Mouse (Mus musculus) midbrain, embryonic 14.5 days (tissue): ENCODE data around the gene Tuba3b. TPM values are rescaled to one million over a fixed set of nuclear protein-coding genes. Genes with fewer than 3 reads are reported as not detected.

Experiments
- ATAC-seq: fragments of 200-750 bp; cut with Nextera tagmentation; 2 replicates; pipeline ENCODE4 v1.8.0; 2017; ENCODE audit warnings: moderate number of reproducible peaks, moderate library complexity; ENCODE audit not compliant: low FRiP score, low TSS enrichment
- DNase-seq: peaks from one replicate; pipeline ENCODE4 v3.0.0-alpha.2; 2015
- H3K27ac ChIP-seq: fragments of 300-500 bp; sonication (generic); replicated peaks from 2 replicates; pipeline ENCODE4 v1.5.1; 2014; ENCODE audit warnings: mild to moderate bottlenecking, low read depth, low read length, moderate library complexity
- H3K27me3 ChIP-seq: fragments of 300-500 bp; sonication (generic); 2 replicates; pipeline ENCODE4 v1.6.1; 2014; ENCODE audit warnings: low read length, control low read depth, mixed read lengths; ENCODE audit not compliant: control insufficient read depth, insufficient read depth
- H3K36me3 ChIP-seq: fragments of 300-500 bp; sonication (generic); 2 replicates; pipeline ENCODE4 v1.6.1; 2014; ENCODE audit warnings: low read length, control low read depth; ENCODE audit not compliant: control insufficient read depth, insufficient read depth
- H3K4me1 ChIP-seq: fragments of 300-500 bp; sonication (generic); 2 replicates; pipeline ENCODE4 v1.6.1; 2014; ENCODE audit warnings: mild to moderate bottlenecking, antibody characterized with exemption, low read length, control low read depth; ENCODE audit not compliant: control insufficient read depth, insufficient read depth
- H3K4me2 ChIP-seq: fragments of 300-500 bp; sonication (generic); 2 replicates; pipeline ENCODE4 v1.6.1; 2014; ENCODE audit warnings: mild to moderate bottlenecking, low read length, moderate library complexity
- H3K4me3 ChIP-seq: fragments of 300-500 bp; sonication (generic); replicated peaks from 2 replicates; pipeline ENCODE4 v1.5.1; 2014; ENCODE audit warnings: low read depth, low read length
- H3K9ac ChIP-seq: fragments of 300-500 bp; sonication (generic); replicated peaks from 2 replicates; pipeline ENCODE4 v1.6.1; 2014; ENCODE audit warnings: mild to moderate bottlenecking, low read length, moderate library complexity
- H3K9me3 ChIP-seq: fragments of 300-500 bp; sonication (generic); 2 replicates; pipeline ENCODE4 v1.6.1; 2016; ENCODE audit warnings: low read length, control low read depth, mixed read lengths; ENCODE audit not compliant: control insufficient read depth
- WGBS: fragments of 180-500 bp; shearing (Covaris S2); extraction: QIAGEN DNeasy Blood & Tissue Kit; methylation state at CpG from one replicate; pipeline ENCODE4 v1.1.7; 2014; 5-methylcytosine and 5-hydroxymethylcytosine counted together
- polyA plus RNA-seq: library from polyadenylated mRNA; unstranded; fragments of >200 nt; fragmentation: Nextera tagmentation; extraction: Ambion mirVana; gene quantifications from 2 replicates; pipeline ENCODE4 v1.2.1, GENCODE M21; 2014

Tuba3b gene
- polyA plus RNA-seq, 1 experiment from 2014 or later, result not detected

DNA sequence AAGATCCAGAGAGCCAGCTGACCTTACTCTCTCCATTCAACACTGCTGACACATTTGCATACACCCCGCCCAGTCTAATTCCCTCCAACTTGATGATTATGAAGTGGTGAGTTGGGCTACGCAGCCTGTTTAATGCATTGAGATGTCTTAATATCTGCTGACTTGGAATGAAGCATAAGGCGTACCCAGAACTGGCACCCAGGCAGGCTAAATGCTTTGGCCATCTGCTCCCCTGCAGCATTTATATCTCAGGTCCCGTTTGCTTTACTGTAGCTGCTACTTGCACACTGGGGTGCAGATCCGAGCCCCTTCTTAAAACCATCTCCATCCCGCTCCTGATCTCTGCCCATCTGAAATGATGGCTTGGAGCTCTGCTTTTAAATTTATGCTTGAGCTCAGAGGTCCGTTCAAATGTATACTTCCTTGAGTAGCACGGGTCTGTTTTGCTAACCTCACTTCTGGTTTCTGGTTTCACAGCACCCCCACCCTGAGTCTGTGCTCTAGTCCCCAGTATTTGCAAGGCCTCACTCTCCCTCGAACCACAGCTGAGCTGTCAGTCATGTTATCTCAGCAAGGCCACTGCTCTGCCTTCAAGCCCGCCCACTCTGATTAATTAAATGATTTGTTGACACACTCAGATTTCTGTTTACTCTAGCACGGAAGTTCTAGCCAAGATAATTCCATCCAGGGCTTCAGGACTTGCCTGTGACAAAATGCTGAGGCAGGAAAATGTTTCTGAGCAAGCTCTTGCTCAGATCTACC, 16.6 kb upstream of the Tuba3b start:
- no peak for ATAC-seq
- Histone ChIP-seq H3K4me3 (no peak overlapping the region), H3K4me1 (no peaks in the 10 kb centered on the region), H3K36me3 (no peaks in the 10 kb centered on the region), H3K9ac (no peak overlapping the region), H3K27me3 (no peaks in the 10 kb centered on the region), H3K4me2 (no peak overlapping the region), H3K27ac (no peak overlapping the region), H3K9me3 (no peaks in the 10 kb centered on the region)
- 74% methylated on average over 11 of the region's 11 CpGs for WGBS
- no peak for DNase-seq

DNA sequence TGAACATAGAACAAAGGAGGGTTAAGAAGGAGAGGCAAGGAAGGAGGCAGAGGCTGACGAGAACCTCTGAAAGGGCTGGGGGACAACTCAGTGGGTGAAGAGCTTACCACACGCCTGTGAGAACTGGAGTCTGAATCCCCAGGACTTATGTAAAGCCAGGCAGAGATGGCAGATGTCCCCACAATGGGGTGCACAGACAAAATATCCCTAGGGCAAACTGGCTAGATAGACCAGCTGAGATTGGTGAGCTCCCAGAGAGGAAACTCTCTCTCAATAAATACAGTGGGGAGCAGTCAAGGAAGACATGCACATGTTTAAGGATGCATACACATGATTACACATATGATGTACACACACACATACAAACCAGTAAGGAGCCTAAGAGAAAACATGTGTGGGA, 11.4 kb upstream of the Tuba3b start:
- no peak overlapping the region for H3K9ac ChIP-seq
- no peak overlapping the region for H3K4me3 ChIP-seq
- H3K4me1 ChIP-seq, result peaks cover 4% of the 10 kb centered on the region; the same call in 1 of the 2 replicates
- DNase-seq (no peak), ATAC-seq (no peak)
- no peaks in the 10 kb centered on the region for H3K9me3 ChIP-seq
- no peak overlapping the region for H3K4me2 ChIP-seq
- H3K27ac ChIP-seq, result no peak overlapping the region
- no peaks in the 10 kb centered on the region for H3K27me3 ChIP-seq
- WGBS, result 10% methylated on average over 2 of the region's 2 CpGs
- H3K36me3 ChIP-seq, result no peaks in the 10 kb centered on the region

DNA sequence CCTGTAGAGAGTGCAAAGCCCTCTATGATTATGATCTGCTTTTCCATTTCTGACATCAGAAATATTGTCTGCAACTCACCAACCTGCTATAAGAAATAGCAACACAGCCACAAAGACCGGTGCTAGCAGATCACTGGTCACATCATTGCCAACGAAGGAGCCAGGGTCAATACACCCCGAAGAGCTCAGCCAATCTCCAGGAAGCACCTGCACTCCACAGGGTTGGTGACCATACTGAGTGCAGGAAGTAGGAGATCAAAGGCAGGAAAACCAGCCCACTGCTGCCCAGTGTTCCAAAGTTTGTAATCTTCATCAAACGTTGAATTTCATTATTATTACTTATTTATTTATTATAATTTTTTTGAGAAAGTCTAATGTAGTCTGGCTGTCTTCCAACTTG, 10.9 kb upstream of the Tuba3b start:
- Histone ChIP-seq H3K36me3 (no peaks in the 10 kb centered on the region), H3K9ac (no peak overlapping the region), H3K27ac (no peak overlapping the region), H3K4me1 (peaks cover 4% of the 10 kb centered on the region; the same call in 1 of the 2 replicates), H3K4me2 (no peak overlapping the region), H3K27me3 (no peaks in the 10 kb centered on the region), H3K4me3 (no peak overlapping the region), H3K9me3 (no peaks in the 10 kb centered on the region)
- WGBS, result 82% methylated on average over 4 of the region's 4 CpGs
- ATAC-seq (no peak), DNase-seq (no peak)

DNA sequence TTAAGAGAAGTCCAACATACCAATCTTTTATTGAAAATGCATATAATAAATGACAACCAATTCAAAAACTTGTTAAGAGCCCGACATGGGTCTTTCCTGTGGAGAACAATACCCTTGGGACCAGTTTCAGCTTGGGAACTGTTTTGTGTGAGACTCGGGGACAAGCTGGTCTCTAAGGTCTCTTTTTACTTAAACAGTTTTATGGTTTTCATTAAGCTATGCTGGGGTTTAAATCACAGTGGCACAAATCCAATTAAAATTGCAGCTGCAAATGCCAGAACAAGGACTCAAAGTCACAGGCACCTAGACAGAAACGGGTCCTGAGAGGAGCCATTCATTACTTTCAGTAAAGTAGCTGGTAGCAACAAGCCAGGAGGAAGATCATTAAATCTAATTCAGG, 10.4 kb upstream of the Tuba3b start:
- H3K4me1 ChIP-seq, result peaks cover 4% of the 10 kb centered on the region; the same call in 1 of the 2 replicates
- ATAC-seq, result no peak
- H3K4me2 ChIP-seq, result no peak overlapping the region
- no peaks in the 10 kb centered on the region for H3K9me3 ChIP-seq
- 19% methylated on average over 3 of the region's 3 CpGs for WGBS
- DNase-seq, result peak; percentile 45
- H3K4me3 ChIP-seq, result no peak overlapping the region
- H3K36me3 ChIP-seq, result no peaks in the 10 kb centered on the region
- H3K9ac ChIP-seq, result no peak overlapping the region
- H3K27me3 ChIP-seq, result no peaks in the 10 kb centered on the region
- H3K27ac ChIP-seq, result no peak overlapping the region

DNA sequence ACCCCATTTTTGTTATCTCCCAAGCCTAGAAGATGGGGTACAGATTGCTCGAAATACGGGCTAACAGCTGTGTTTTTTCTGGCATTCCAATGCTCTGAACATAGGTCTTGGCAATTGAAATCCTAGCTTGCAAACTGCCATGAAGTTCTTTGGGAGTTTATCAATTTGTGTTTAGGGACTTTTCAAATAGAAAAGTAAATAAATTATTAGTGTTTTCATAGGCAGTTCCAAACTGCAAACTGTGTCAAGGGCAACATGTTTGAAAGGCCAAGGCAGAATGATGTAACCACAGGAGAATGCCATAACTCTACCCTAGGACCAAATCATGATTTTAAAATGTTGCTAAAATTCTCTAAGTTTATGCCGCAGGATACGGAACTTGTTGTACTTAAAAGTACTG, 7.8 kb upstream of the Tuba3b start:
- H3K4me1 ChIP-seq, result peaks cover 4% of the 10 kb centered on the region; the same call in 1 of the 2 replicates
- no peak overlapping the region for H3K27ac ChIP-seq
- H3K27me3 ChIP-seq, result no peaks in the 10 kb centered on the region
- DNase-seq (no peak), ATAC-seq (no peak)
- no peak overlapping the region for H3K9ac ChIP-seq
- 93% methylated on average over 4 of the region's 4 CpGs for WGBS
- H3K4me3 ChIP-seq, result no peak overlapping the region
- H3K36me3 ChIP-seq, result no peaks in the 10 kb centered on the region
- no peak overlapping the region for H3K4me2 ChIP-seq
- H3K9me3 ChIP-seq, result no peaks in the 10 kb centered on the region

DNA sequence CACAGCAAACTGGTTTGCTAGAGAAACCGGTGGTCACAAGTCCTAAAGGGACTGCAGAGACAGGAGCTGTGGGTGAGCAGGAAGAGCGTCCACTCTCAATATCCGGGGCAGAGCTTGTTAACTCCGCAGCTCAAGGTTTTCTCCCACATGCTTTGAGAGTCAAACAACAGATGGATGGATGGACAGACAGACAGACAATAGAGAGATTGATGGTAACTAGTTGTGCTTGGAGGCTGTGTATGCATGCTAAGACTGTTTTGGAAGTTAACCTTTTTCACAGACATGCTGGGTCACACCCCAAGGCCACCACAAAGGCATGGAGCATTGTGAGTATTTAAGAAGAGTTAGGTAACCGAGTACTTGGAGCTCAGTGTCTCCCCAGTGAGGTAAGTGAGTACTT, 6.9 kb upstream of the Tuba3b start:
- peaks cover 7% of the 10 kb centered on the region; the same call in 1 of the 2 replicates for H3K4me1 ChIP-seq
- H3K36me3 ChIP-seq, result no peaks in the 10 kb centered on the region
- ATAC-seq (no peak), DNase-seq (no peak)
- no peak overlapping the region for H3K27ac ChIP-seq
- no peak overlapping the region for H3K4me3 ChIP-seq
- no peaks in the 10 kb centered on the region for H3K27me3 ChIP-seq
- no peak overlapping the region for H3K4me2 ChIP-seq
- H3K9ac ChIP-seq, result no peak overlapping the region
- no peaks in the 10 kb centered on the region for H3K9me3 ChIP-seq
- 93% methylated on average over 5 of the region's 5 CpGs for WGBS

DNA sequence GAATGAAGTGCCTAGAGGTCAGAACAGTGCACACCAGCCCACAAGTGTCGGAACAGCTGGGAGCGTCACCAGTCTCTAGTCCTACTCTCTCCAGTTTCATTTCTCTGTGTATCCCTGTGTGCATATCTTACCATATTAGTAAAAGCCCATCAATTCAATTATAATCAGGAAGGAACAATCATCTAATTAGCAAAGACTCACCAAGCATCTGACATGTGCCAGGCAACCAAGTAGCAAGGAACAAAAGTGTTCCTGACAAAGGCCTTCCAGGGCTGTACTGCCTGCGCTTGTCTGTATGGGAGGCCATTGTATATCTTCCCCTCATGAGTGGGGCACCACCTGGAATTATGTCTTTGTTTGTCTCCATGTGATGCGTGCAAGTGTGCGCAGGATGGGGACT, 4.7 kb upstream of the Tuba3b start:
- H3K27me3 ChIP-seq, result no peaks in the 10 kb centered on the region
- no peaks in the 10 kb centered on the region for H3K9me3 ChIP-seq
- 78% methylated on average over 5 of the region's 5 CpGs for WGBS
- no peak overlapping the region for H3K27ac ChIP-seq
- H3K9ac ChIP-seq, result no peak overlapping the region
- 0 out of 2 replicates have a peak, but pooled peaks cover 5% of the 10 kb centered on the region for H3K4me1 ChIP-seq
- H3K4me2 ChIP-seq, result no peak overlapping the region
- ATAC-seq, result no peak
- H3K4me3 ChIP-seq, result no peak overlapping the region
- no peaks in the 10 kb centered on the region for H3K36me3 ChIP-seq
- DNase-seq, result no peak

DNA sequence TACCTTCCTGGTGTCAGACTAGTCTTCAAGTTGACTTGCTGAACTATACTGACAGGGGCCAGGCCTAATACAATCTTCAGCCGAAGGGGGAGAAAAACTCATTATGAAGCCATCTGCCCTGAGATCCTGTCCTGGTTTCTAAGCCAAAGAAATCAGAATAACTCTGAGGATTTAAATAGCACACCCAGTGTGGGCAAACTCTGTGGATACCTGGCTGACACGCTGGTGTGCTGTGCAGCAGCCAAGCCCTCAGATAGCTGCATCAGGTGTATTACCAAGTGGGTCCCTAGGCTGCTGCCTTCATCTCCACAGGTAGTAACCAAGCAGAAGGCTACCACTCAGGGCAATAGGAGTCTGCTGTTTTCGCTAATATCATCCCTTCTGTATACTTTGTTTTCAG, 2.9 kb upstream of the Tuba3b start:
- H3K9ac ChIP-seq, result no peak overlapping the region
- H3K4me3 ChIP-seq, result no peak overlapping the region
- H3K4me2 ChIP-seq, result no peak overlapping the region
- no peak overlapping the region for H3K27ac ChIP-seq
- WGBS, result 81% methylated on average over 3 of the region's 3 CpGs
- no peaks in the 10 kb centered on the region for H3K27me3 ChIP-seq
- no peaks in the 10 kb centered on the region for H3K36me3 ChIP-seq
- 0 out of 2 replicates have a peak, but pooled peaks cover 5% of the 10 kb centered on the region for H3K4me1 ChIP-seq
- DNase-seq, result no peak
- no peaks in the 10 kb centered on the region for H3K9me3 ChIP-seq
- no peak for ATAC-seq

DNA sequence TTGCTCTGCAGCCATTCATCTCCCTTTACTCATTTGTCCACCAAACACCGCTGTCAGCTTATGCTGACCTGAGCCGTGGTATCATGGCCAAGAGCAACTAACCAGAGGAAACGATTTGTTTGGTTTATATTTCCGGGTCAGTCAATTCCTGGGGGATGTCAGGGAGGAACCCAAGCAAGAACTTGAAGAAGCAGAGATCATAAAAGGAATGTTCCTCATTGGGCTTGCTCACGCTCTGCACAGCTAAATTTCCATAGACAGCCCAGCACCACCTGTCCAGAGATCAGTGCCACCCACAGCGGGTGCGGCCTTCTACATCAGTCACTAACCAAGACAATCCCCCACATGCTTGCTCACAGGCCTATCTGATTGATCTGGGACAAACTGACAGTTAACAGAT, 1.3 kb upstream of the Tuba3b start, which contains the start of gene Lmntd1:
Gene Lmntd1, minus strand, starts transcription at position 101 of the 400 bp plus-strand sequence.
- no peak within 1 kb of the TSS for H3K4me3 ChIP-seq
- 88% methylated on average over 7 of the region's 7 CpGs for WGBS

More for the DNA sequence above, 1.3 kb upstream of the Tuba3b start, which contains the start of gene Lmntd1:
- ATAC-seq (no peak), DNase-seq (no peak)
- H3K4me1 ChIP-seq, result 0 out of 2 replicates have a peak, but pooled peaks cover 5% of the 10 kb centered on the region
- H3K27ac ChIP-seq, result no peak within 1 kb of the TSS
- H3K4me2 ChIP-seq, result no peak within 1 kb of the TSS
- H3K36me3 ChIP-seq, result no peaks in the 10 kb centered on the region
- H3K9ac ChIP-seq, result no peak within 1 kb of the TSS
- no peaks in the 10 kb centered on the region for H3K27me3 ChIP-seq
- H3K9me3 ChIP-seq, result no peaks in the 10 kb centered on the region
